Mouse (Mus musculus) neural tube, embryonic 11.5 days (tissue): ENCODE measurements around the gene Grb10. TPM values are rescaled to one million over a fixed set of nuclear protein-coding genes. Genes with fewer than 3 reads are reported as not detected.

Experiments
- ATAC-seq: fragments of 200-750 bp; cut with Nextera tagmentation; 2 replicates; pipeline ENCODE4 v1.8.0; 2017; ENCODE audit warnings: moderate number of reproducible peaks, mild to moderate bottlenecking, moderate TSS enrichment, moderate library complexity; ENCODE audit not compliant: insufficient read depth, low FRiP score, low TSS enrichment
- DNase-seq: peaks from one replicate; pipeline ENCODE4 v3.0.0-alpha.2; 2015; ENCODE audit warnings: low spot score
- H3K27ac ChIP-seq: fragments of 300-500 bp; sonication (generic); 2 replicates; pipeline ENCODE4 v1.5.1; 2014; ENCODE audit warnings: low read depth, mild to moderate bottlenecking, low read length
- H3K27me3 ChIP-seq: fragments of 300-500 bp; sonication (generic); 2 replicates; pipeline ENCODE4 v1.6.1; 2014; ENCODE audit warnings: mild to moderate bottlenecking, low read length, mixed read lengths; ENCODE audit not compliant: control insufficient read depth, insufficient read depth
- H3K36me3 ChIP-seq: fragments of 300-500 bp; sonication (generic); 2 replicates; pipeline ENCODE4 v1.6.1; 2014; ENCODE audit warnings: mild to moderate bottlenecking, low read length, moderate library complexity, mixed read lengths; ENCODE audit not compliant: control insufficient read depth, insufficient read depth
- H3K4me1 ChIP-seq: fragments of 300-500 bp; sonication (generic); 2 replicates; pipeline ENCODE4 v1.6.1; 2014; ENCODE audit warnings: low read length, mixed read lengths; ENCODE audit not compliant: control insufficient read depth, insufficient read depth
- H3K4me2 ChIP-seq: fragments of 300-500 bp; sonication (generic); 2 replicates; pipeline ENCODE4 v1.6.1; 2014; ENCODE audit warnings: low read depth, mild to moderate bottlenecking, moderate library complexity
- H3K4me3 ChIP-seq: fragments of 300-500 bp; sonication (generic); 2 replicates; pipeline ENCODE4 v1.5.1; 2014; ENCODE audit warnings: low read depth, low read length
- H3K9ac ChIP-seq: fragments of 300-500 bp; sonication (generic); 2 replicates; pipeline ENCODE4 v1.6.1; 2014; ENCODE audit warnings: mild to moderate bottlenecking, low read length
- H3K9me3 ChIP-seq: fragments of 300-500 bp; sonication (generic); 2 replicates; pipeline ENCODE4 v1.6.1; 2016; ENCODE audit warnings: low read length; ENCODE audit not compliant: control insufficient read depth
- WGBS: fragments of 180-500 bp; shearing (Covaris S2); extraction: QIAGEN DNeasy Blood & Tissue Kit; methylation state at CpG from one replicate; pipeline ENCODE4 v1.1.7; 2014; 5-methylcytosine and 5-hydroxymethylcytosine counted together
- polyA plus RNA-seq: library from polyadenylated mRNA; unstranded; fragments of >200 nt; fragmentation: Nextera tagmentation; extraction: Ambion mirVana; gene quantifications from 2 replicates; pipeline ENCODE4 v1.2.1, GENCODE M21; 2014

Gene Grb10
- polyA plus RNA-seq, 1 experiment from 2014 or later = 181 TPM

DNA sequence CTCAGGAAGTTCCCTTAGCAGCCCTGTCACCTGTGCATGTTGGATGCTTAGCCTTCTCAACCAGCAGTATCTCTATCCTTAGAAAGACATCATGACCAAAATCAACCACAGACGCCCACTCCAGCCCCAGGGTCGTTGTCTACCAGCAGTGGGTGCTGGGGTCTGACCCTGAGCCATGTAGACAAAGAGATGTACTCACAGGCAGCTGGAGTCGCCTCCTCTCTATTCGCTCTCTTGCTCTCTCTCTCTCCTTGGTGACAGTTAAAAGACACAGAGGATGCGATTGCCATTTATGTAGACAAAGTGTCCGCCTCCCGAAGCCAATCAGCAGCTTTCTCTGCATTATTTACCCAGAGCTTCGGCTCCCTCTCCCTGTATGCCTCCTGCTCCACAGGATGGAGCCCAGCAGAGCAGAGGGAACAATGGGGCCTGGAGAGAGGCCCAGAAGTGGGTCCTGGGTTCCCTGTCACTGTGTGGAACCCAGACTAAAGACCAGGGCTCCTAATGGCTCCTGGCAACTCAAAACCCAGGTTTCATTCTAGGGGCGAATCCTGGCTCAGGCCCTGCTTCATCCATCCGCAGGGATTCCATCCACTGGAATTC is 148.2 kb downstream of the Grb10 start:
- peaks cover 13% of the 10 kb centered on the region; the same call in 1 of the 2 replicates for H3K4me1 ChIP-seq
- 0 out of 2 replicates have a peak, but pooled peaks have one; percentile 28 for ATAC-seq
- H3K9me3 ChIP-seq = no peaks in the 10 kb centered on the region
- no peak overlapping the region for H3K9ac ChIP-seq
- H3K4me2 ChIP-seq = no peak overlapping the region
- DNase-seq = no peak
- 58% methylated on average over 10 of the region's 10 CpGs for WGBS
- H3K4me3 ChIP-seq = no peak overlapping the region
- no peaks in the 10 kb centered on the region for H3K27me3 ChIP-seq
- H3K27ac ChIP-seq = no peak overlapping the region
- no peaks in the 10 kb centered on the region for H3K36me3 ChIP-seq

DNA sequence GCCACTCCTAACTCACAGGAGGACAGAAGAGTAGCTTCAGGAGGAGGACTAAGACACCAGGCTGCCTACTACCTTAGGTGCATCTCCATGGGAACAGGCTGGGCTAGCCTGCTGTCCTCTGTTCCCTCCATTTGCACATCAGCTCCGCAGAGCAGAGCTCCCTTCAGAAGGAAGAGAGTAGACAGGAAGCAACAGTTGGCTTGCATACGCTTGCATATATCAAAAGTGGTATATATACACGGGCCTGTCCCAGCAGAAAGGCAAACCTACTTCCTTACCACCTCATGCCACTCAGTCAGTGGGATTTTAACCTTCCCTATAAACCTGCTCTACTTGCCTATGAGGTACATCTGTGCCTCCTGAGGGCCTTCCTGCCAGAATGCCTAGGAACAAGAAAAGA is 149.8 kb downstream of the Grb10 start:
- Histone ChIP-seq H3K4me1 (peaks cover 21% of the 10 kb centered on the region), H3K27me3 (no peaks in the 10 kb centered on the region), H3K4me3 (no peak overlapping the region), H3K4me2 (no peak overlapping the region), H3K9ac (no peak overlapping the region), H3K27ac (no peak overlapping the region), H3K36me3 (no peaks in the 10 kb centered on the region), H3K9me3 (no peaks in the 10 kb centered on the region)
- no peak for DNase-seq
- ATAC-seq = no peak
- WGBS = 88% methylated on average over 3 of the region's 3 CpGs

DNA sequence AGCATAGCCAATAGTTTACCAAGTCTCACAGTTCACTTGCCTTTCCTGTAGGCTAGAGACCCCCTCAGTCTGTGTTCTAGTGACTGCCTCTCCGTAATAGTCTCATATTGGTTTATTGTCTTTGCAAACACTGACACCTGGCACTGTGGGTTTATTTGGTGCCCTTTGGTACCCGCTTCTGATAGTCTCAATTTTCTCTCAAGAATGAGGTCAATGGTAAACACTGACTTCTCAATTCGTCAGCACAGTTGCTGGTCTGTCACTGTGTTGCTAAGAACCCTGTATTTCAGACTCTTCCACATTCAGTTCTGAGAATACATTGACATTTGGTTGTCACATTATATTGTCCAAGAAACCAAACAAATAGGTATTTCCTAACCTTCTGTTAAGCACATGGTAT is 150.4 kb downstream of the Grb10 start:
- Histone ChIP-seq H3K4me3 (no peak overlapping the region), H3K9me3 (no peaks in the 10 kb centered on the region), H3K27me3 (no peaks in the 10 kb centered on the region), H3K4me2 (no peak overlapping the region), H3K36me3 (no peaks in the 10 kb centered on the region), H3K27ac (no peak overlapping the region), H3K9ac (no peak overlapping the region), H3K4me1 (peaks cover 21% of the 10 kb centered on the region)
- DNase-seq (no peak), ATAC-seq (no peak)
- WGBS = 70% methylated on average over 3 of the region's 3 CpGs

DNA sequence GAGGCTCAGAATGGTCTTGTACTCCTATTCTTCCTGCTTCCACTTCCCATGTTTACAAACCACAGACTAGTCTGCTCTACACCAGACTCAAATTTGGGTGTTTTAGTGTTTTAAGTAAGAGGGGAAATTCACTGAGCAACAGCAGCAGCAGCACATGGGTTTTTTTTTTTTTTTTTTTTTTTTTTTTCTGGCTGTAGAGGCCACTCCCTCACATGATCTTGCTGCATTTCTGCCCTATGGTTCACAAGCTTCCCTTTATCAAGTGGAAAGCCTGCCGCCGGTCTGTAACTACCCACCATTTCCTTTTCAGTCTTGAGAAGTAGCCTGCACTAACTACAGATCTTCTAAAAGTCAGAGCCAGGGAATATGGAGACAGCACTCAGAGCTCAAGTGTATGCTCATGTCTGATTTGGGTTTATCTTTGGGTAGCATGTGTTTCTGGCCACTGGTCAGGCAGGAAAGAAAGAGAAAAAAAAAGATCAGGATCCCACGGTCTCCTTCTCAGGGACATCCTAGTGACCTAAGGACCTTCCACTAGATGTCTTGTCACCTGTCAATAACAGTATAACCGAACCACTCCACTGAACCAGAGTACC is 152.0 kb downstream of the Grb10 start:
- WGBS = 55% methylated on average over 4 of the region's 4 CpGs
- Histone ChIP-seq H3K27ac (no peak overlapping the region), H3K4me1 (peaks cover 21% of the 10 kb centered on the region), H3K9me3 (no peaks in the 10 kb centered on the region), H3K9ac (no peak overlapping the region), H3K4me3 (no peak overlapping the region), H3K36me3 (no peaks in the 10 kb centered on the region), H3K27me3 (no peaks in the 10 kb centered on the region), H3K4me2 (no peak overlapping the region)
- ATAC-seq (no peak), DNase-seq (no peak)

DNA sequence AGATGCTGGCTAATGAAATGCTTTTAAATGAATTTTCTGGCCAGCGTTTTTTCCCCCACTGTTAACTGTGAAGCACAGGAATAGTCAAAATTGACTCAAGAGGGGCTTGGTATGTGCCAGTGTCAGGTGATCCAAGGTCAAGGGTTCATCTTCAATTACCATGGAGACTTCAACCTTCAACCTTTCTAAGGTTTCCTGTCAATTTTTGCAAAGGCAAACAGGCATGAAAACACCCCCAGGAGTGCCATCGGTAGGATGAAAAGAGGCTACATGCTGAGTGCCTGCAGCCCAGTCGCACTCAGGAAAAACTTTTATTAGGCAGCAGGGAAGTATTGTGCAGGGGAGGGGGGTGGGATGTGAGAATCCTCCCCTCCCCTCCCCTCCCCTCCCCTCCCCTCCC is 152.6 kb downstream of the Grb10 start:
- Histone ChIP-seq H3K27ac (no peak overlapping the region), H3K9ac (no peak overlapping the region), H3K4me2 (no peak overlapping the region), H3K4me3 (no peak overlapping the region), H3K36me3 (no peaks in the 10 kb centered on the region), H3K27me3 (no peaks in the 10 kb centered on the region), H3K4me1 (peaks cover 25% of the 10 kb centered on the region), H3K9me3 (no peaks in the 10 kb centered on the region)
- DNase-seq (peak; percentile 37), ATAC-seq (peak; percentile 22; the same call in 1 of the 2 replicates)
- 2% methylated on average over 3 of the region's 3 CpGs for WGBS

DNA sequence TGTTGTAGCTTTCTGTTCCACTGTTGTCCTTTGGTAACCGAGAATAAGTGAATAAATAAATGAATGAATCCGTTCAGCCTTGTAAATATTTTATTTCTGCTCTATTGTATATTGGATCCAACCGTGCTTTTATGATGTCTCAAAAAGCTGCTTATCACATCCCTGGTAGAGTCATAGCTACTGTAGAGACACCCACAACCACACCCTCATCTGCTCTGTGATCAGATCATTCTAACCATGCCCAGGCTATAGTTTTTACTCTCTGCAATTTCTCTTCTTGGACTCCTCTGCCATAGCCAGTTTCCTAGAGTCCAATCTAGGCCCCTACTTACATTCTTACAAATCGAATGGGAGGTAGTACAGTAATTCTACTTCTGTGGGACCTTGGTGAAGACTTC is 153.2 kb downstream of the Grb10 start:
- Histone ChIP-seq H3K9ac (no peak overlapping the region), H3K9me3 (no peaks in the 10 kb centered on the region), H3K27ac (0 out of 2 replicates have a peak overlapping the region, but pooled peaks have one; percentile 1), H3K27me3 (no peaks in the 10 kb centered on the region), H3K4me3 (no peak overlapping the region), H3K4me2 (no peak overlapping the region), H3K4me1 (peaks cover 27% of the 10 kb centered on the region), H3K36me3 (no peaks in the 10 kb centered on the region)
- 81% methylated on average over 4 of the region's 4 CpGs for WGBS
- ATAC-seq (no peak), DNase-seq (no peak)

DNA sequence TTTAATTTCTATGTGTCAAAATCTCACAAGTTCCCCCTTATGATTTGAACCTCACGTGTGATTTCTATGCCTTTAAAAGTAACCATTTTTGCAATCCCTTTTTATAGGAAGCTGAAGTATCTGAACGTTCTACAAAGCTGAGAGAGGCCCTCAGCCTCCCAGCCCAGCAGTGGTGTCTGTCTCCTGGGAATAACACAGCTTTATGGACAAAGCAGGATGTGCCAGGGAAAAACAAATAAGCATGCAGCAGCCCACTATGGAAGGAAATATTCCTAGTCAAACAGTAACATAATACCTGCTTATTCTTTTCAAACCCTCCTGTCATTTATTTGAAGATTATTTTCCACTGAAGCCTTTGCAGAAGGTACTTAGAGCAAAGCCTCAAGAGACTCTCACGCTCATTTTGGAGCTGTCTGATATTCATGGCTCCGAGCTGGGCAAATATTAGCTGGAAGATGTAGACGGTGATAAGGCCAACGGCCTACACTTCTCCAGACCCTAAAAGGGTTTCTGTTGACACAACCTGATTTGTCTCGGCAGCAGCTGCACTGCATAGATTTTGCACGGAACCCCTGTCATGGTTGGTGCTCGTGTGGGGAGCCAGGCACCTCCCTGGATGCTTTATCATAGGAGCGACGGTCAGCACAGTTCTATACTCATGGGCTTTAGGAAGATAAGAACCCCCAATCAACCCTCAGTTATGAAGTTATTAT is 153.8 kb downstream of the Grb10 start:
- ATAC-seq (no peak), DNase-seq (no peak)
- no peak overlapping the region for H3K27ac ChIP-seq
- peaks cover 27% of the 10 kb centered on the region for H3K4me1 ChIP-seq
- no peak overlapping the region for H3K4me3 ChIP-seq
- WGBS = 42% methylated on average over 11 of the region's 11 CpGs
- H3K9me3 ChIP-seq = no peaks in the 10 kb centered on the region
- no peak overlapping the region for H3K9ac ChIP-seq
- H3K27me3 ChIP-seq = no peaks in the 10 kb centered on the region
- H3K4me2 ChIP-seq = no peak overlapping the region
- H3K36me3 ChIP-seq = no peaks in the 10 kb centered on the region

DNA sequence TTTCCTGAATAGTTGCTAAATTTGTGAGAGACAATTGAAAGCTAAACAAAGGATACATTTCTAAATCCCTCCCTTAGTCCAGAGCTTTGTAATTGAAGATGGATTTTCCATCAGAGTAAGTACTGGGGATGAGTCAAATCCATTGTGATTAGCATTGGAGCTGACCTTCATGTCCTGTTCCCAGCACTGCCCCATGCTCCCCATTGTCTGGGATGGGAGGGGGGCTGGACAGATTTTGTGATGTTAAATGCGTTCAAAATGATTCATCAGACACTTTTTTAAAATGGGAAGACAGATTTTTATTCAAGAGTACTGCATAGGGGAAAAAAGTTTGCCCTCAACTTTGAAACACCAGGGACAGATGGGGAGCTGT is 156.7 kb downstream of the Grb10 start:
- Histone ChIP-seq H3K4me2 (no peak overlapping the region), H3K4me1 (peaks cover 37% of the 10 kb centered on the region), H3K36me3 (no peaks in the 10 kb centered on the region), H3K4me3 (no peak overlapping the region), H3K9me3 (no peaks in the 10 kb centered on the region), H3K27ac (no peak overlapping the region), H3K27me3 (no peaks in the 10 kb centered on the region), H3K9ac (no peak overlapping the region)
- 35% methylated on average over 1 of the region's 1 CpGs for WGBS
- ATAC-seq (no peak), DNase-seq (no peak)
